Mouse (Mus musculus) hindbrain, postnatal 0 days (tissue): ENCODE results near the gene Dbndd2. TPM values are rescaled to one million over a fixed set of nuclear protein-coding genes. Genes with fewer than 3 reads are reported as not detected.

ENCODE experiments used
- ATAC-seq: fragments of 200-750 bp; cut with Nextera tagmentation; 2 replicates; pipeline ENCODE4 v1.8.0; 2017; ENCODE audit warnings: mild to moderate bottlenecking, moderate TSS enrichment, moderate library complexity
- DNase-seq: peaks from one replicate; pipeline ENCODE4 v3.0.0-alpha.2; 2015; ENCODE audit warnings: low spot score
- H3K27ac ChIP-seq: fragments of 300-500 bp; sonication (generic); 2 replicates; pipeline ENCODE4 v1.5.1; 2014; ENCODE audit warnings: mild to moderate bottlenecking
- H3K27me3 ChIP-seq: fragments of 300-500 bp; sonication (generic); 2 replicates; pipeline ENCODE4 v1.6.1; 2014; ENCODE audit warnings: low read length, mixed read lengths; ENCODE audit not compliant: insufficient read depth
- H3K36me3 ChIP-seq: fragments of 300-500 bp; sonication (generic); 2 replicates; pipeline ENCODE4 v1.6.1; 2014; ENCODE audit warnings: low read length, mixed read lengths; ENCODE audit not compliant: insufficient read depth
- H3K4me1 ChIP-seq: fragments of 300-500 bp; sonication (generic); 2 replicates; pipeline ENCODE4 v1.6.1; 2014; ENCODE audit warnings: antibody characterized with exemption, low read length, mixed read lengths; ENCODE audit not compliant: insufficient read depth
- H3K4me2 ChIP-seq: fragments of 300-500 bp; sonication (generic); 2 replicates; pipeline ENCODE4 v1.6.1; 2014; ENCODE audit warnings: low read depth, mild to moderate bottlenecking, low read length, moderate library complexity, mixed read lengths
- H3K4me3 ChIP-seq: fragments of 300-500 bp; sonication (generic); 2 replicates; pipeline ENCODE4 v1.5.1; 2014; ENCODE audit warnings: low read length
- H3K9ac ChIP-seq: fragments of 300-500 bp; sonication (generic); replicated peaks from 2 replicates; pipeline ENCODE4 v1.6.1; 2014; ENCODE audit warnings: mild to moderate bottlenecking, low read length, moderate library complexity, mixed read lengths
- H3K9me3 ChIP-seq: fragments of 300-500 bp; sonication (generic); 2 replicates; pipeline ENCODE4 v1.6.1; 2016; ENCODE audit warnings: low read length, mixed read lengths
- CTCF ChIP-seq: IDR thresholded peaks from 2 replicates; pipeline ENCODE4 v1.5.1; 2016; ENCODE audit warnings: antibody characterized with exemption, control low read depth, low read depth
- WGBS: fragments of 180-500 bp; shearing (Covaris S2); extraction: QIAGEN DNeasy Blood & Tissue Kit; methylation state at CpG from one replicate; pipeline ENCODE4 v1.1.7; 2014; 5-methylcytosine and 5-hydroxymethylcytosine counted together
- polyA plus RNA-seq: library from polyadenylated mRNA; unstranded; fragments of >200 nt; fragmentation: Nextera tagmentation; extraction: Ambion mirVana; gene quantifications from 2 replicates; pipeline ENCODE4 v1.2.1, GENCODE M21; 2015
- total RNA-seq: library from RNA; depleted of rRNA; stranded (reverse); fragments of >200 nt; gene quantifications from 2 replicates; pipeline ENCODE4 v1.2.3, GENCODE M21; 2014

Gene Dbndd2
- total and polyA plus RNA-seq, 2 experiments from 2014 or later = 29.5 to 37.2 TPM

DNA sequence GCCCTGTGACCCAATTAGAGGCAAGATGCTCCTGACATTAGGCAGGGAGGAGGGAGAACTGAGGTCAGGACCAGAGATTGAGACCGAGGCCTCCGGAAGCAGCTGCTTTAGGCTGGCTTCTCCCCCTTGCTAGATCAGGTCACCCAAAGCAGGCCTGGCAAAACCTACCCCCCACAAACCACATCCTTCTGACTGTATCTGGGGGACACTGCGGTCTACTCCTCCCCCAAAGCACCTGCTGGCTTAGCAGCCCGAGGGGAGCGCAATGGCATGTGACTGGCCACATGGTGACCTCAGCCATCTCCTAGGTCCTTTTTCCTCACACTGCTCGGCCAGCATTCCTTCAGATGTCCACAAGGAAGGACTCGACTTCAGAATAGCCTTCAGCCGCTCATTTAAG lies 44.8 kb upstream of the Dbndd2 start:
- TF ChIP-seq CTCF = no peak
- no peaks in the 10 kb centered on the region for H3K9me3 ChIP-seq
- peak overlapping the region; percentile 92 for H3K4me2 ChIP-seq
- no peaks in the 10 kb centered on the region for H3K36me3 ChIP-seq
- 52% methylated on average over 8 of the region's 8 CpGs for WGBS
- no peak overlapping the region; the same call in 1 of the 2 replicates for H3K27ac ChIP-seq
- H3K4me1 ChIP-seq = peaks cover 17% of the 10 kb centered on the region
- DNase-seq = no peak
- no peak overlapping the region for H3K9ac ChIP-seq
- no peaks in the 10 kb centered on the region for H3K27me3 ChIP-seq
- ATAC-seq = no peak
- peak overlapping the region; percentile 52; the same call in 1 of the 2 replicates for H3K4me3 ChIP-seq

DNA sequence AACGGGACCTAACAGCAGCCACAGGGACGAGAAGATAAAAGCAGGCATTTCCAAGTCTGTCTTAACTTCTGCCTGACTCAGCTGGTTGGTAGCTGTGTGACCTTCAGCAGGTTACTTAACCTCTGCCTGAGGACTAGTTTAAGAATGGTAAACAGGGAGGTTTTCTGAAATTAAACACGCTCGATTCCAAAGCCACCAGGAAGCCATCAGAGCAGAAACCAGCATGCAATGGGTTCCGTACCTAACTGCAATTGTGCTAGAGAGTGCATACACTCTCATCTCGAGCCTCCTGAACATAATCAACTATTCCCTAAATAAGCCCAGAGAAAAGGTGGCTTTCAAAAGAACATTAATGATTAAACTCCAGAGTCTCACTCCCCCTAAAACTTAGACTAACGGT lies 44.2 kb upstream of the Dbndd2 start:
- H3K36me3 ChIP-seq = no peaks in the 10 kb centered on the region
- TF ChIP-seq CTCF = no peak
- peak overlapping the region; percentile 52 for H3K4me3 ChIP-seq
- 36% methylated on average over 7 of the region's 7 CpGs for WGBS
- H3K9me3 ChIP-seq = no peaks in the 10 kb centered on the region
- peak overlapping the region; percentile 65; the same call in 1 of the 2 replicates for H3K9ac ChIP-seq
- ATAC-seq (no peak), DNase-seq (no peak)
- peak overlapping the region; percentile 92 for H3K4me2 ChIP-seq
- H3K27me3 ChIP-seq = no peaks in the 10 kb centered on the region
- peaks cover 17% of the 10 kb centered on the region for H3K4me1 ChIP-seq
- H3K27ac ChIP-seq = no peak overlapping the region; the same call in 1 of the 2 replicates

DNA sequence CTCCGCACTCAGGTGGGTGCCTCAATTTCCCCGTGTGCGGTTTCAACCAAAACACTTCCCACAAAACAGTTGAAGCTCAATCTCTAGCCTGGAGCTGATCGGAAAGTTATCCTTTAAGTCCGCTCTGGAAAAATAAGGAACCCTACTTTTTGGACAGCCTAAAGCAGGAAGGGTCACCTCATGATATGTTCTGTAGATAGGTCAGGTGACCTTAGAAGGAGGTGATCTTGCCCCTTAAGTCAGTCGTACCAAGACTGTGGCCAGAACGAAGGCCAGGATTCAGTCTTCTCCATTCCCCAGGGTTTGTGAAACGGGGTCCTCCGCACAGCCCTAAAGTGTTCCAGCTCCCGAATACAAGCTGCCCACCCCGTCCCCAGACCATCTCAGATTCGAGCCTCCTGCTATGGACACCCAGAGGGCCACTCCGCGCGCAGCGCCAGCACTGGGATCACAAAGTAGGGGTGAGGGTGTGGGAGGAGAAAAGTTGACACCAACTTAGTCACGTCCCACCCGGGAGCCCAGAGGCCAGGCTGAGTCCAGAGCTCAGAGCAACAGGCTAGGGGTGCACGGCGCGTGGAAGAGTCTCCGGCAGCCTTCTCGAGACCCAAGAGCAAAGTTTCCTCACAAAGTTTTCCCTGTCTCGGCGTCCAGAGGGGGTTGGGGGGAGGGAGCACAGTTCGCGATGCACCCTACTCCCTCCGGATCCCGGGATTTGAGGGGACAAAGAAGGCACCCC lies 43.4 kb upstream of the Dbndd2 start:
- TF ChIP-seq CTCF = no peak
- Histone ChIP-seq H3K4me2 (peak overlapping the region; percentile 92), H3K9me3 (no peaks in the 10 kb centered on the region), H3K36me3 (no peaks in the 10 kb centered on the region), H3K4me1 (peaks cover 17% of the 10 kb centered on the region), H3K9ac (peak overlapping the region; percentile 65), H3K4me3 (peak overlapping the region; percentile 52), H3K27me3 (no peaks in the 10 kb centered on the region), H3K27ac (peak overlapping the region; percentile 51; the same call in 1 of the 2 replicates)
- ATAC-seq (peak; percentile 63), DNase-seq (no peak)
- WGBS = 4% methylated on average over 29 of the region's 29 CpGs

DNA sequence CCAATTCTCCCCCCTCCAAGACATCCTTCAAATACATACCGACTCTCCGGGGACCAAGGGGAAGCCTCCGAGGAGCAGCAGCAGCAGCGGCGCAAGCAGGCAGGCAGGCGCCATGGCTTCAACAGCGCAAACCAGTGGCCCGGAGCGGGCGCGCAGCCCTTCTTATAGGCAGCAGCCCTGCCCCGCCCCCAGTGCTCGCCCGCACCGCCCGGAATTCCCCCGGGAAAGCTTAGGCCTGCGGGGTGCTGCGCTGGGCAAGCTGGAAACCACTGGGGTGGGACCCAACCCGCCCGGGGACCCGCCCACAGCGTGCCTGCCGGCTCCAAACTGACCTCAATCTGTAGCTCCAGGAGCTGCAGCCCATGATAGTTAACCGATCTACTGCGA lies 42.9 kb upstream of the Dbndd2 start:
- Histone ChIP-seq H3K4me3 (peak overlapping the region; percentile 52), H3K9ac (peak overlapping the region; percentile 65), H3K27ac (peak overlapping the region; percentile 51; the same call in 1 of the 2 replicates), H3K4me1 (peaks cover 17% of the 10 kb centered on the region), H3K9me3 (no peaks in the 10 kb centered on the region), H3K27me3 (no peaks in the 10 kb centered on the region), H3K36me3 (no peaks in the 10 kb centered on the region), H3K4me2 (peak overlapping the region; percentile 92)
- peak; percentile 93 for ATAC-seq
- under 1% methylated on average over 26 of the region's 26 CpGs for whole genome bisulfite sequencing
- TF ChIP-seq CTCF = peak; percentile 51
- peak; percentile 84 for DNase-seq

DNA sequence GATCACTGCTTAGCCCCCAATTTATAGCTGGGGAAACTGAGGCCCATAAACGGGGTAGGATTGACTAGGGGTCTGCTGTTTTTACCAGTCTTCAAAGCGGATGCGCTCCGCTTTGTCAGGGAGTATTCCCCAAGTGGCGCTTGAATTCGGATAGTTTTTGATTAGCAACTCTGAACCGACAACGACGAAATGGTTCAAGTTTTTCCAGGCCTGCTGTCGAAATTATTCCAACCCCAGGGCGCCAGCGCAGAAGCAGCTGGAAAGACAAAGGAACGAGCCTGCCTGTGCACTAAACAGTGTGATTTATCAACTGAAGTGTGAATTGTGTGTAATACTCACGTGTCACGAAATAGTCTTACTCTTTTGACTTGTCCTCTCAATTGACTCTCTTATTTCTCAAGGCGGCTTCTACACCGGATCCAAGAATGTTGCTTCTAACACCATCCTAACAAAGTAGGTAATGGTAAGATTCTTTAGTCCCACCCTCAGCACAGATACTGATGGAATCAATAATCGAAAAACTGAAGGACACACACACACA lies 42.4 kb upstream of the Dbndd2 start, which contains the start of gene Sdc4:
TSS of gene Sdc4 (minus strand) at position 428 of the 541 bp plus-strand sequence.
- peak within 1 kb of the TSS; percentile 92 for H3K4me2 ChIP-seq
- WGBS = 8% methylated on average over 18 of the region's 18 CpGs
- DNase-seq (peak; percentile 33), ATAC-seq (no peak)
- no peaks in the 10 kb centered on the region for H3K9me3 ChIP-seq
- peak within 1 kb of the TSS; percentile 65 for H3K9ac ChIP-seq
- H3K36me3 ChIP-seq = no peaks in the 10 kb centered on the region
- H3K27me3 ChIP-seq = no peaks in the 10 kb centered on the region
- peaks cover 17% of the 10 kb centered on the region for H3K4me1 ChIP-seq
- H3K4me3 ChIP-seq = peak within 1 kb of the TSS; percentile 52
- no peak for TF ChIP-seq CTCF
- H3K27ac ChIP-seq = peak within 1 kb of the TSS; percentile 51; the same call in 1 of the 2 replicates

DNA sequence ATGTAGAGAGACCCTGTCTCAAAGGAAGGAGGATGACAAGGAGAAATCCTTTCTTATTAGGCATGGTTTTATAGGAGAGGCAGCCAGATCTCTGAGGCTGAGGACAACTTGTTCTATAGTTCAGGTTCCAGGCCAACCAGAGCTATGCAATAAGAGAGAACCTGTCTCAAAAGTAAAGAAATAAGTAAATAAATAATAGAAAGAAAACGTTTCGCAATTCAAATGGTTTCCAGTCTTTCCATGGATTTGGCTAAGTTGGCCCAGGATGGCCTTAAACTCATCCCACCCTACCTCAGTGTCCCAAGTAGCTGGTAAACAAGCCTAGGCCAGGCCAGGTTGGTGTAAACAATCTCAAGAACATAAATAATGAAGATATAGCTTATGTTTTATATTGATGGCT lies 41.2 kb upstream of the Dbndd2 start:
- H3K9me3 ChIP-seq = no peaks in the 10 kb centered on the region
- no peak for DNase-seq
- WGBS = 84% methylated on average over 2 of the region's 2 CpGs

More for the DNA sequence above, 41.2 kb upstream of the Dbndd2 start:
- no peaks in the 10 kb centered on the region for H3K27me3 ChIP-seq
- no peak for TF ChIP-seq CTCF
- H3K4me1 ChIP-seq = peaks cover 17% of the 10 kb centered on the region
- no peak overlapping the region for H3K4me2 ChIP-seq
- ATAC-seq = no peak
- no peak overlapping the region for H3K4me3 ChIP-seq
- no peak overlapping the region for H3K27ac ChIP-seq
- H3K36me3 ChIP-seq = no peaks in the 10 kb centered on the region
- no peak overlapping the region for H3K9ac ChIP-seq
